ENCODE assay signal across 8 mouse cellular contexts in the genomic region with DNA sequence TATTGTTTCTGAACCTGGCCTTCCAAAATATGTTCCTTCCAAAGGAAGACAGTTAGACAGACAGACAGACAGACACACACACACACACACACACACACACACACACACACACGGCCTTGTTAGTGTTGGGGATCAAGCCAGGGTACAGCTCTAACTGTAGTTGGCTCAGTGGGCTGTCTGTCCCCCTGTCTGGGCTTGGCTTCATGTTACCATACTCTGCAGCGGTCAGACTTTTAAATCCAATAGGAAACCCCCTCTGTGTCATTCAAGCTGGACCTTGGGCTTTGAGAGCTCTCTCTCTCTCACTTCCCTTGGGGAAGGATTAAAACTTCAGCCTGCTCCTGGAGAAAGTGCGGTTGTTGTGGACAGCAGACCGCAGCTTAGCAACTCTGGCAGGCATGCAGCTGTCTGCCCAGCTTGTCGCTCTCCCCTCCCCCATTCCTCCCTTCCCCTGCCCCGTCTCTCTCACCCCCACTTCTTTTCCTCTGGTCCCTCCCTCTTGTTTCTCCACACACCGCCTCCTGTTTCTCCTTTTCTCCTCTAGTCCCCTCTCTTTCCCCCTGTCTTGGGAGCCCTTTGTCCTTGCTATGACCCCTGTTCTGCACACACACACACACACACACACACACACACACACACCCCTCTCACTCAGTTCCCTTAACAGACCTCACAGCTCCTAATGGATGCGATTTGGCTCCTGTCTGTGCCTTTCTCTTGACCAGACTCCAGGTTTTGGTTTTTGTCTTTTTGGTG. TPM values are rescaled to one million over a fixed set of nuclear protein-coding genes. Genes with fewer than 3 reads are reported as not detected.
DNase-seq lines count a peak whose midpoint lies in the region; ATAC-seq and TF ChIP-seq lines count a peak whose summit lies in the region.

No protein-coding gene starts in this region.

- peaks cover 40% of the 10 kb centered on the region for H3K4me1 ChIP-seq in forebrain, embryonic 14.5 days (ENCODE audit: control insufficient read depth, insufficient read depth, low read length)
- H3K4me1 ChIP-seq in hindbrain, embryonic 13.5 days (replicated peaks) = peaks cover 69% of the 10 kb centered on the region
- H3K4me1 ChIP-seq in lung, embryonic 14.5 days (ENCODE audit: insufficient read depth) = peaks cover 38% of the 10 kb centered on the region
- H3K4me1 ChIP-seq in olfactory bulb, adult 2 months (ENCODE audit: control insufficient read depth, insufficient read depth, low read length) = peaks cover 33% of the 10 kb centered on the region

- H3K27ac ChIP-seq in forebrain, embryonic 14.5 days (ENCODE audit: low read depth, low read length) = peak overlapping the region; percentile 93
- H3K27ac ChIP-seq in hindbrain, embryonic 13.5 days = peak overlapping the region; percentile 89
- peak overlapping the region; percentile 88 for H3K27ac ChIP-seq in lung, embryonic 14.5 days (ENCODE audit: low read depth)
- peak overlapping the region; percentile 80 for H3K27ac ChIP-seq in olfactory bulb, adult 2 months (ENCODE audit: insufficient read depth, low read depth, low read length)

- WGBS in forebrain, embryonic 14.5 days = 0% methylated on average over 8 of the region's 8 CpGs
- WGBS in hindbrain, embryonic 13.5 days = 4% methylated on average over 8 of the region's 8 CpGs
- 3% methylated on average over 8 of the region's 8 CpGs for WGBS in lung, embryonic 14.5 days
- WGBS in olfactory bulb, adult 2 months = 10% methylated on average over 8 of the region's 8 CpGs

- peak; percentile 87 for ATAC-seq in forebrain, embryonic 14.5 days
- ATAC-seq in hindbrain, embryonic 13.5 days (ENCODE audit: low FRiP score) = peak; percentile 80
- ATAC-seq in lung, embryonic 14.5 days (ENCODE audit: insufficient read depth) = peak; percentile 81

- no peaks in the 10 kb centered on the region for H3K27me3 ChIP-seq in forebrain, embryonic 14.5 days (replicated peaks; ENCODE audit: control insufficient read depth, insufficient read depth, low read length)
- H3K27me3 ChIP-seq in hindbrain, embryonic 13.5 days = no peaks in the 10 kb centered on the region
- no peaks in the 10 kb centered on the region for H3K27me3 ChIP-seq in lung, embryonic 14.5 days (ENCODE audit: insufficient read depth, low read length)

- DNase-seq in kidney, adult 18-20 months = peak; percentile 35
- no peak for DNase-seq in kidney, adult 11 months
- peak; percentile 82 for DNase-seq in NIH3T3 (ENCODE audit: low read depth)
- DNase-seq in forebrain, embryonic 14.5 days (ENCODE audit: low spot score) = peak; percentile 90
- peak; percentile 83 for DNase-seq in lung, embryonic 14.5 days
- no peak for DNase-seq in urinary bladder, postnatal 10 days (ENCODE audit: low spot score)

- H3K9ac ChIP-seq in forebrain, embryonic 14.5 days (ENCODE audit: low read length) = peak overlapping the region; percentile 32; the same call in 1 of the 2 replicates
- H3K9ac ChIP-seq in hindbrain, embryonic 13.5 days = no peak overlapping the region; the same call in 1 of the 2 replicates
- no peak overlapping the region for H3K9ac ChIP-seq in lung, embryonic 14.5 days

- peaks cover 4% of the 10 kb centered on the region; the same call in 1 of the 2 replicates for H3K36me3 ChIP-seq in forebrain, embryonic 14.5 days (ENCODE audit: control insufficient read depth, insufficient read depth, low read length)
- H3K36me3 ChIP-seq in hindbrain, embryonic 13.5 days = peaks cover 5% of the 10 kb centered on the region; the same call in 1 of the 2 replicates
- 0 out of 2 replicates have a peak, but pooled peaks cover 4% of the 10 kb centered on the region for H3K36me3 ChIP-seq in lung, embryonic 14.5 days (ENCODE audit: insufficient read depth)

- no peaks in the 10 kb centered on the region for H3K9me3 ChIP-seq in forebrain, embryonic 14.5 days (replicated peaks; ENCODE audit: control insufficient read depth, low read length)
- no peaks in the 10 kb centered on the region for H3K9me3 ChIP-seq in hindbrain, embryonic 13.5 days
- H3K9me3 ChIP-seq in lung, embryonic 14.5 days (ENCODE audit: low read depth, low read length) = no peaks in the 10 kb centered on the region

- H3K4me3 ChIP-seq in forebrain, embryonic 14.5 days (ENCODE audit: low read depth, low read length) = no peak overlapping the region
- no peak overlapping the region for H3K4me3 ChIP-seq in hindbrain, embryonic 13.5 days
- no peak overlapping the region for H3K4me3 ChIP-seq in lung, embryonic 14.5 days (ENCODE audit: low read depth, low read length)
- H3K4me3 ChIP-seq in olfactory bulb, adult 2 months (ENCODE audit: insufficient read depth, low read depth, low read length) = no peak overlapping the region

- H3K4me2 ChIP-seq in forebrain, embryonic 14.5 days (ENCODE audit: low read length) = peak overlapping the region; percentile 20; the same call in 1 of the 2 replicates
- peak overlapping the region; percentile 17; the same call in 1 of the 2 replicates for H3K4me2 ChIP-seq in hindbrain, embryonic 13.5 days
- H3K4me2 ChIP-seq in lung, embryonic 14.5 days = peak overlapping the region; percentile 43

- TF ChIP-seq CTCF in lung, embryonic 14.5 days (IDR thresholded peaks at IDR 0.05; ENCODE audit: low read depth) = no peak
- no peak for TF ChIP-seq CTCF in olfactory bulb, adult 2 months (IDR thresholded peaks at IDR 0.05; ENCODE audit: insufficient read depth, low read depth, low read length)

- TF ChIP-seq POLR2A in olfactory bulb, adult 2 months (IDR thresholded peaks at IDR 0.05; ENCODE audit: insufficient read depth, low read depth, low read length) = no peak

RNA-seq across cellular contexts. Expression of a gene that starts 34.8 kb away (rescaled TPM):
- polyA plus RNA-seq in forebrain, embryonic 14.5 days (2014; fragmentation: Nextera tagmentation; extraction: Ambion mirVana) = 40.3 and 58.5 TPM in 2 replicates
- polyA plus RNA-seq in hindbrain, embryonic 13.5 days (2015; fragmentation: Nextera tagmentation; extraction: Ambion mirVana) = 43.0 and 46.2 TPM in 2 replicates
- polyA plus RNA-seq in lung, embryonic 14.5 days (2014; fragmentation: Nextera tagmentation; extraction: Ambion mirVana) = 20.8 and 20.9 TPM in 2 replicates
- not detected in 2 replicates for polyA plus RNA-seq in olfactory bulb, adult 2 months (2012; ENCODE audit: insufficient read depth, insufficient read length, low replicate concordance, missing spikeins)

RNA-seq across cellular contexts. Expression of a gene that starts 55.1 kb away (rescaled TPM):
- 105 and 131 TPM in 2 replicates for polyA plus RNA-seq in forebrain, embryonic 14.5 days (2014; fragmentation: Nextera tagmentation; extraction: Ambion mirVana)
- 106 and 109 TPM in 2 replicates for polyA plus RNA-seq in hindbrain, embryonic 13.5 days (2015; fragmentation: Nextera tagmentation; extraction: Ambion mirVana)
- 123 and 125 TPM in 2 replicates for polyA plus RNA-seq in lung, embryonic 14.5 days (2014; fragmentation: Nextera tagmentation; extraction: Ambion mirVana)
- not detected in 2 replicates for polyA plus RNA-seq in olfactory bulb, adult 2 months (2012; ENCODE audit: insufficient read depth, insufficient read length, low replicate concordance, missing spikeins)

Comparison
In these comparisons a context has a peak if more than half of its experiments do, and no peak if none do; other contexts are left out.
1. DNase-seq: peak in kidney, adult 18-20 months (single experiment), NIH3T3 (single experiment), forebrain, embryonic 14.5 days (single experiment) and lung, embryonic 14.5 days (single experiment); none in kidney, adult 11 months (single experiment) and urinary bladder, postnatal 10 days (single experiment).
2. RNA of a gene that starts 55.1 kb away (polyA plus RNA-seq): 105 to 131 TPM in forebrain, embryonic 14.5 days, 123 to 125 TPM in lung, embryonic 14.5 days and 106 to 109 TPM in hindbrain, embryonic 13.5 days; not detected in olfactory bulb, adult 2 months; every median in the first group is over 100 times any median in the second.
3. Peak in every context shown above with its lines, with median percentiles within 50 percentile points of each other: ATAC-seq, H3K27ac ChIP-seq and H3K4me2 ChIP-seq.